Mouse (Mus musculus) forebrain, embryonic 11.5 days (tissue): ENCODE results near the gene Parp11. TPM values are rescaled to one million over a fixed set of nuclear protein-coding genes. Genes with fewer than 3 reads are reported as not detected.

Experiments used
- ATAC-seq: fragments of 200-750 bp; cut with Nextera tagmentation; replicated peaks from 2 replicates; pipeline ENCODE4 v1.8.0; 2017; ENCODE audit warnings: moderate TSS enrichment; ENCODE audit not compliant: low FRiP score
- DNase-seq: peaks from one replicate; pipeline ENCODE4 v3.0.0-alpha.2; 2017; ENCODE audit warnings: low spot score
- H3K27ac ChIP-seq: fragments of 300-500 bp; sonication (generic); 2 replicates; pipeline ENCODE4 v1.5.1; 2014; ENCODE audit warnings: low read depth, low read length
- H3K27me3 ChIP-seq: fragments of 300-500 bp; sonication (generic); 2 replicates; pipeline ENCODE4 v1.6.1; 2014; ENCODE audit warnings: mild to moderate bottlenecking, low read length, mixed read lengths; ENCODE audit not compliant: control insufficient read depth, insufficient read depth
- H3K36me3 ChIP-seq: fragments of 300-500 bp; sonication (generic); 2 replicates; pipeline ENCODE4 v1.6.1; 2014; ENCODE audit warnings: mild to moderate bottlenecking, low read length, moderate library complexity, mixed read lengths; ENCODE audit not compliant: control insufficient read depth, insufficient read depth
- H3K4me1 ChIP-seq: fragments of 300-500 bp; sonication (generic); replicated peaks from 2 replicates; pipeline ENCODE4 v1.6.1; 2014; ENCODE audit warnings: low read length, mixed read lengths; ENCODE audit not compliant: control insufficient read depth, insufficient read depth
- H3K4me2 ChIP-seq: fragments of 300-500 bp; sonication (generic); 2 replicates; pipeline ENCODE4 v1.6.1; 2014; ENCODE audit warnings: low read depth, mild to moderate bottlenecking, low read length, moderate library complexity, mixed read lengths; ENCODE audit not compliant: severe bottlenecking
- H3K4me3 ChIP-seq: fragments of 300-500 bp; sonication (generic); 2 replicates; pipeline ENCODE4 v1.5.1; 2014; ENCODE audit warnings: low read depth, low read length
- H3K9ac ChIP-seq: fragments of 300-500 bp; sonication (generic); 2 replicates; pipeline ENCODE4 v1.6.1; 2014; ENCODE audit warnings: low read length
- H3K9me3 ChIP-seq: fragments of 300-500 bp; sonication (generic); 2 replicates; pipeline ENCODE4 v1.6.1; 2016; ENCODE audit warnings: low read length, mixed read lengths; ENCODE audit not compliant: control insufficient read depth
- WGBS: fragments of 180-500 bp; shearing (Covaris S2); extraction: QIAGEN DNeasy Blood & Tissue Kit; methylation state at CpG from one replicate; pipeline ENCODE4 v1.1.7; 2014; 5-methylcytosine and 5-hydroxymethylcytosine counted together
- polyA plus RNA-seq: library from polyadenylated mRNA; unstranded; fragments of >200 nt; fragmentation: Nextera tagmentation; extraction: Ambion mirVana; gene quantifications from 2 replicates; pipeline ENCODE4 v1.2.1, GENCODE M21; 2014

Parp11 gene
- polyA plus RNA-seq: 59.2 and 60.7 TPM in 2 replicates

DNA sequence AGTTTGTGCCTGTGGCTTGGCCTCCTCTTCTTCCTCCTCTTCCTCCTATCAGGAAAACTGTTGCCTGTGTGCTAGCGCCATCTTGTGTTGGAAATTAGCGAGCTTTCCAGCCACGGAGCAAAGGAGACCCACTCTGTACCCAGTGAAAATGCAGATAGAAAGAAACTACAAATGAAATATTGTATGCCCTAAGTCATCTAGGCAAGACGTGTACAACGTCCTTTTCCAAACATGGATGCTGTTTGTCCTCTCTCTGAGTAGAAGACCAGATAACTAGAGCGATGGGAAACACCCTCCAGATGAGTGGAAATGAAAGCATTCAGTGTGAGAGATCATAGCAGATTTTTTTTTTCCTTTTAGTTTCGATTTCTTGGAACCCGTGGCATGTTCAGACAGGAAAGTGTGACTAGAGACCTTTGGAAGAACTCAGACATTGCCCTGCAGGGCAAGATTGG is at the start of gene Parp11:
TSS of gene Parp11 (plus strand) at position 405 of the 455 bp plus-strand sequence.
- H3K27me3 ChIP-seq: no peaks in the 10 kb centered on the region
- H3K9me3 ChIP-seq: no peaks in the 10 kb centered on the region
- no peaks in the 10 kb centered on the region for H3K36me3 ChIP-seq
- WGBS: 21% methylated on average over 8 of the region's 8 CpGs
- H3K4me1 ChIP-seq: peaks cover 18% of the 10 kb centered on the region
- H3K4me2 ChIP-seq: no peak within 1 kb of the TSS
- H3K9ac ChIP-seq: no peak within 1 kb of the TSS
- H3K4me3 ChIP-seq: no peak within 1 kb of the TSS
- no peak for ATAC-seq
- H3K27ac ChIP-seq: no peak within 1 kb of the TSS
- peak; percentile 81 for DNase-seq

GRCm38 (mm10) chr6:127398073-127398472 is 48.6 kb upstream of the Parp11 start:
- peaks cover 9% of the 10 kb centered on the region for H3K4me1 ChIP-seq
- DNase-seq (no peak), ATAC-seq (no peak)
- H3K27me3 ChIP-seq: no peaks in the 10 kb centered on the region
- H3K4me2 ChIP-seq: no peak overlapping the region
- no peak overlapping the region for H3K4me3 ChIP-seq
- H3K9ac ChIP-seq: no peak overlapping the region
- H3K36me3 ChIP-seq: no peaks in the 10 kb centered on the region
- H3K9me3 ChIP-seq: no peaks in the 10 kb centered on the region
- no peak overlapping the region for H3K27ac ChIP-seq
- WGBS: 33% methylated on average over 2 of the region's 2 CpGs

- H3K36me3 ChIP-seq: no peaks in the 10 kb centered on the region
- no peak overlapping the region for H3K4me3 ChIP-seq
- no peak overlapping the region for H3K9ac ChIP-seq
- no peak overlapping the region for H3K4me2 ChIP-seq
- H3K9me3 ChIP-seq: no peaks in the 10 kb centered on the region
- DNase-seq (no peak), ATAC-seq (no peak)
- H3K4me1 ChIP-seq: peaks cover 19% of the 10 kb centered on the region
- no peaks in the 10 kb centered on the region for H3K27me3 ChIP-seq
- WGBS: 75% methylated on average over 3 of the region's 3 CpGs
- no peak overlapping the region for H3K27ac ChIP-seq
Observed at GRCm38 (mm10) chr6:127401419-127401818, 45.2 kb upstream of the Parp11 start.

- Histone ChIP-seq H3K27ac (peak overlapping the region; percentile 27; the same call in 1 of the 2 replicates), H3K36me3 (no peaks in the 10 kb centered on the region), H3K4me2 (no peak overlapping the region), H3K4me1 (peaks cover 22% of the 10 kb centered on the region), H3K27me3 (no peaks in the 10 kb centered on the region), H3K9ac (no peak overlapping the region), H3K4me3 (no peak overlapping the region), H3K9me3 (no peaks in the 10 kb centered on the region)
- no peak for DNase-seq
- peak; percentile 50 for ATAC-seq
- WGBS: 53% methylated on average over 13 of the region's 13 CpGs
Observed at GRCm38 (mm10) chr6:127404070-127404810, 42.4 kb upstream of the Parp11 start.

DNA sequence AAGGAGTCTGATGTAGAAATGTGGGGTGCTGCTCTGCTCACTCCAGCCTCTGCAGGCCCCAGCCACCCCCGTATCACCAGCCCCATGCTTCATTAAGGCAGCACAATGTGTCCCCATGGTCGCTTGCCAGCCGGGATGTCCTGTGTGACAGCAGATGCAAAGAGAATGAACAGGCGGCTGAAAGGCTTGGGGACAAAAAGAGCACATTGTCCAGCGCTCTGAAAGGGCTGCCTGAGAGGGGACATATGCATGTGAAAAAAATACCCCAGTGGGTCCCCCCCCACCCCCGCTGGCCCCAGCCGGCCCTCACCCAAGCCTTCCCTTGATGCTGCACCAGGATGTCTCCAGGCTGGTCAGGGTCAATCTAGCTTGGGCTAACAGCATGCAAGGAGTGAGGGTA is 41.0 kb upstream of the Parp11 start:
- 14% methylated on average over 7 of the region's 7 CpGs for WGBS
- Histone ChIP-seq H3K36me3 (no peaks in the 10 kb centered on the region), H3K27ac (peak overlapping the region; percentile 55), H3K4me3 (no peak overlapping the region), H3K9me3 (no peaks in the 10 kb centered on the region), H3K9ac (no peak overlapping the region), H3K4me2 (peak overlapping the region; percentile 15; the same call in 1 of the 2 replicates), H3K4me1 (peaks cover 22% of the 10 kb centered on the region), H3K27me3 (no peaks in the 10 kb centered on the region)
- ATAC-seq (peak; percentile 75), DNase-seq (peak; percentile 72)

- Histone ChIP-seq H3K27ac (no peak overlapping the region), H3K4me1 (peaks cover 22% of the 10 kb centered on the region), H3K36me3 (no peaks in the 10 kb centered on the region), H3K4me2 (no peak overlapping the region), H3K9ac (no peak overlapping the region), H3K9me3 (no peaks in the 10 kb centered on the region), H3K4me3 (no peak overlapping the region), H3K27me3 (no peaks in the 10 kb centered on the region)
- ATAC-seq (no peak), DNase-seq (no peak)
- 47% methylated on average over 4 of the region's 4 CpGs for WGBS
Observed at GRCm38 (mm10) chr6:127407742-127408141, 38.9 kb upstream of the Parp11 start.

DNA sequence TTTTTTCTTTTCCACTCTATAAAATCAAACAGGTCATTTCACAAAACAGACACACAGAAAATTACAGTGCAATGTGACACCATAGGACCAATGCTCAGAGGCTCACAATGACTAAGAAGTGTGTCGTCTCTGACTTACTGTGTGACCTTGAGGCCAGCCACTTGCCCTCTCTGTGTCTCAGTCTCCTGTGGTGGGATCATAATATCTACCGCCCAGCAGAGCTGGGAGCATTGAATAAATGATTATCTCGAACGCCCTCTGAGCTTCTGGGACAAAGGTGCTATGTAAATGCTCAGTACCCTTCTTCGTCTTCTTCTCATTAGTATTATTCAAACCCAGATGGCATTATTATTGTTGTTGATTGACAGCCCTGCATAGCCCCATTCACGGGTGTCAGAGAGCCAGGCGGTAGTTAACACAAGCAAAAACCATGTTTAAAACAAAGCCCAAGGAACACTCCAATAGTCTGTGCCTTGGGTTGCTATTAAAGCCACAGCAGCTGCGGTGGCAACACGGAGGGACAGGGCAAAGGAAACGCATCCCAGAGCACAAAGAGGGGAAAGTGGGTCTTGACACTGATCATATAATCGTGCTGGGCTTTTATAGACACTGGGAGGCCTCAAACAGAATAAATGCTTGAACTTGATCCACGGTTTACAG is 29.0 kb upstream of the Parp11 start:
- Histone ChIP-seq H3K4me3 (no peak overlapping the region), H3K27me3 (no peaks in the 10 kb centered on the region), H3K36me3 (no peaks in the 10 kb centered on the region), H3K4me1 (peaks cover 6% of the 10 kb centered on the region; the same call in 1 of the 2 replicates), H3K27ac (peak overlapping the region; percentile 85), H3K9ac (no peak overlapping the region; the same call in 1 of the 2 replicates), H3K4me2 (no peak overlapping the region), H3K9me3 (no peaks in the 10 kb centered on the region)
- no peak for DNase-seq
- 30% methylated on average over 12 of the region's 12 CpGs for WGBS
- ATAC-seq: peak; percentile 85

DNA sequence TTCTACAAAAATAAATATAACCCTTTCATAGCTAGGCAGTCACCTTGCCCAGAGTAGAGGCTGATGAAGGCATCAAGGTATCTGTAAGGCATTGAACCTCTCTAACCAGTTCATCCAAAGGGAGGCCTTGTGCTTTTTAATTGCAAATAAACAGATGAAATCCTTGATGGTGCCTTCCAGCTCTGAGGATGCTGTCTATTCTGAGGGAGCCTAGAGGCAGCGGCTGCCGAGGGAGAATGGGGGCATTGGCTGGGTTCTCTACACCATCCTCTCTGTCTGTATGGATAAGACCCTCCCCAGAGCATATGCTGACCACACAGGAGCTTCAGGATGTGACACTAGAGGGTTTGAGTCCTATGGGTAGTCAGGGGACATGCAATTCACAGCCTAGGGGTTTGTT is 28.3 kb upstream of the Parp11 start:
- no peaks in the 10 kb centered on the region for H3K36me3 ChIP-seq
- H3K4me2 ChIP-seq: no peak overlapping the region
- 79% methylated on average over 2 of the region's 2 CpGs for WGBS
- peak overlapping the region; percentile 85 for H3K27ac ChIP-seq
- ATAC-seq (0 out of 2 replicates have a peak, but pooled peaks have one; percentile 37), DNase-seq (no peak)
- no peak overlapping the region for H3K4me3 ChIP-seq
- H3K9me3 ChIP-seq: no peaks in the 10 kb centered on the region
- peaks cover 6% of the 10 kb centered on the region; the same call in 1 of the 2 replicates for H3K4me1 ChIP-seq
- H3K9ac ChIP-seq: peak overlapping the region; percentile 27
- H3K27me3 ChIP-seq: no peaks in the 10 kb centered on the region
